Mouse (Mus musculus) urinary bladder, postnatal 14 days (tissue): ENCODE data around the gene Cfl1.

Source experiments
- DNase-seq: peaks from one replicate; pipeline ENCODE4 v3.0.0; 2021; ENCODE audit warnings: low spot score

Gene Cfl1

GRCm38 (mm10) chr19:5465037-5465436 is 25.2 kb upstream of the Cfl1 start:
- no peak for DNase-seq

DNA sequence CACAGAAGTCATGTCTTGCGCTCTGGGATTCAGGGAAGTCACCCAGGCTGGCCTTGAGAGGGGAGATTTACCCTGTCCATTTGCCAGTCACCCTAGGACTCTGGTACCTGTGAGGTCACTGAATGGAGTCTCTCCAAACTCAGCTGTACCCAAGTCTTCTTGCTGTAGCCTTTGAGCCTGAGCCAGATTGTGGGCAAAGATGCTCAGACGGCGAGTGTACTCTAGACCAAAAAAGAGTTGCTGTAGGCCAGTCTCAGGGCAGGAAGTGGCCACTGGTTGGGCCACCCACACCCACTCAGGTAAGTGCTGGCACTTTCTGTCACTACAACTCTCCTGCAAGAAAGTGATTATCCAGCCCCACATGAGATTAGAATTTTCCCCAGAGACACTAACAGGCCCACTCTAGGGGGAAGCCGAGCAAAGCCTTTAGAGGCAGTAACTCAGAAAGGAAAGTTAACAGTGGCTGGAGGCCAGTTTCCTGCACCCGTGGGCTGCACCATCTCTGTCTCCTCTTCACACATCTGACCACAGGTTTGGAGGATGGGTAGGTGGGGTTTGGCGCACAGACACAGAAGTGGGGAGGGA is 23.2 kb upstream of the Cfl1 start:
- DNase-seq: no peak

DNA sequence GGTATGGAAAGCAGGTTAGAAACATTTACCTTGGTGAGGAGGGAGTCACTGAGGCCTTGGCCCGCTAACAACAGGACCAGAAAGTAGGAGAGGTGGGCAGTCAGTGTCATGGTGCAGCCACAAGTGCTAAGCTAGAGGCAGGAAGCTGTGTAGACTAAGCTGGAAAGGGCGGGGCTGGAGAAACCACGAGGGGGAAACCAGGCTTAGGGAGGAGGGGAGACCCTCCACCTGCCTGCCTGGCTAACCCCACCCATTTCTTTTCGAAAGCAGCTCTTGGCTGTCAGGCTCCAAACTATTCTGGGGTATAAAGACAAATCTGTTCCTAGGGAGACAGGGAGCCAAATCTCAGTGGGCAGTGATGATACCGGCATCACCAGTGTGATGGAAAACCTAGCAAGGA is 21.9 kb upstream of the Cfl1 start, which contains the start of gene Ctsw:
Ctsw (minus strand) TSS at position 134 of the 400 bp plus-strand sequence.
- no peak for DNase-seq

DNA sequence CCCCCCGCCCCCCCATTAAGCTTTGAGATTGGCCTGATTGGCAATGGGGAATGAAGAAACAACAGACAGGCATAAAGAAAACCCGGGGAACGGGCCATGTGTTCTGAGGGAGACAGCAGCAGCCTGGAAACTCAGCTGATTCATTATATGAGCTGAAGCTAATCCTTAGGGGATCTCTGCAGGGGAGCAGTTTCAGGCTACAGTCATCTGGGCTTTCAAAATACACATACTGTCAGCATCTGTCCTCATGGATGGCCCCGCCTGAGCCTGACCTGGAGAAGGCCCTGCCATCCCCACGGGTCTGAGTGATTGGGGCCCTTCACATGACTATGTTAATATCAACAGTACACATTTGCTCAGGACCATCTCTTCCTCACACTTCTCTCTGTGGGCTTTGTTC is 18.4 kb upstream of the Cfl1 start:
- DNase-seq: no peak

DNA sequence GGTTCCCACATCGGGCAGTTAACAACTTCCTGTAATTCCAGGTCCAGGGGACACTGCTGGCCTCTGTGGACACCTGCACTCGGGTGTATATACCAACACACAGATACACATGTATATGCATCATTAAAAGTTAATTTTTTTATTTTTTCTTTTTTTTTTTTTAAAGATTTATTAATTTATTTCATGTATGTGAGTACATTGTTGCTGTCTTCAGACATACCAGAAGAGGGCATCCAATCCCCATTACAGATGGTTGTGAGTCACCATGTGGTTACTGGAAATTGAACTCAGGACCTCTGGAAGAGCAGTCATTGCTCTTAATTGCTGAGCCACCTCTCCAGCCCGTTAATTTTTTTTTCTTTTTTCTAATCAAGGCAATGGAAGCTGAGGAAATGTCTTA is 17.4 kb upstream of the Cfl1 start:
- no peak for DNase-seq

- peak; percentile 89 for DNase-seq
Observed at GRCm38 (mm10) chr19:5473720-5474119, 16.5 kb upstream of the Cfl1 start, which contains the start of gene Efemp2. Efemp2 (plus strand) TSS chr19:5473954.

DNA sequence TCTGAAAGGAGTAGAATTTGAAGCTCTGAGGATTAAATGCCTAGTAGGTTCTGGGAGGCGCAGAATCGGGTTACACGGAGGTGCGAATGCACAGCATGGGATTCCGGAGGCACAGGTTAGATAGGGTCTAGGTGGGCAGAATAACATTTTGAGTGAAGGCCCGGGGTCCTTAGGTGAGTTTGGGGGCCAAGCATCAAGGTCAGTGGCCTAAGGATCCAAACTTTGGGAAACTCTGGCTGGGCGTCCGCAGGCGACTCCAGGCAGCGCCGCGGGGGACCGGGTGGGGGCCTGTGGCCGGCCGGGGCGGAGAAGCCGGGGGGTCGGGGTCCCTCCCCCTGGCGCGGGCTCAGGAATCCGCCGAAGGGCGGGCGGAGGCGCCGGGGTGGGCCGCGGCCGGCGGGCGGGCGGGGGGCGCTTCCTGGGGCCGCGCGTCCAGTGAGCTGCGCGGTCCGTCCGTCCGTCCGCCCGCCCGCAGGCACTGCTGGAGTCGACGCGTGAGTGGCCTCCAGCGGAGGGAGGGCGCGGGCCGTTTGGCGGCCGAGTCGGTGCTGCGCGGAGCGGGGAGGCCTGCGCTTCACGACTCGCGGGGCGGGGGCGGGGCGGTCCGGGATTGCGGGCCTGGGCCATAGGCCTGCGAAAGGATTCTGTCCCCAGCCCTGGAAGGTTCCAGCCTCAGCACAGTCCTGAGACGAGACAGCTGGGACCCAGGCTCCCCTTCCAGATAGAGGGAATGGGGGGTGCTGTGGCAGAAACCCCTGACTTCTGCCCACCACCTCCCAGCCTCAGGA is 15.8 kb upstream of the Cfl1 start:
- peak; percentile 49 for DNase-seq

GRCm38 (mm10) chr19:5475069-5475714 is 15.1 kb upstream of the Cfl1 start:
- no peak for DNase-seq

DNA sequence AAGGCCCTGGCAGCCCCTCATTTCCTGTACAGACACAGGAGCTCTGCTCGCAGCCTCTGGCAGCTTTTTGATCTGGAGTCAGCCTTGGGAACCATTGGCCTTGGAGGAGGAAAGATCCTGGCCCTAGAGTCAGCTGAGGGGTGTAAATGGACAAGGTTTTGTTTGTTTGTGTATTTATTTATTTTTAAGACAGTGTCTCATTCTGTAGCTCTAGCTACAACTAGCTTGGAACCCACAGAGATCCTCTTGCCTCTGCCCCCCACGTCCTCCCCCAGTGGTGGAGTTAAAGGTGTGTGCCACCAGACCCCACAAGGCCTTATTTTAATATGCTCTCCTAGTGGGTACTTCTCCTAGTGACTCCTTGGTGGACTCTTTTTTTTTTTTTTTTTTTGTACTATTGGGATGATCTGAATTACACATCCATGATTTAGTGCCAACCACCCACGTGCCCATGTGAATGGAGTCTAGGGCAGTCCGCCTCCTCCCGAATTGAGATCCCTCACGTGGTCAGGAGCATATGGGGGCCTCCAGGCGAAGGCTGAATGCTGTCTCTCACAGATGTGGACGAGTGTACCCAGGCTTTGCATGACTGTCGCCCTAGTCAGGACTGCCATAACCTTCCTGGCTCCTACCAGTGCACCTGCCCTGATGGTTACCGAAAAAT is 13.1 kb upstream of the Cfl1 start:
- no peak for DNase-seq

GRCm38 (mm10) chr19:5477668-5478300 is 12.5 kb upstream of the Cfl1 start:
- no peak for DNase-seq

GRCm38 (mm10) chr19:5480016-5480415 is 10.2 kb upstream of the Cfl1 start:
- no peak for DNase-seq

- no peak for DNase-seq
Observed at GRCm38 (mm10) chr19:5481398-5481797, 8.9 kb upstream of the Cfl1 start.

- no peak for DNase-seq
Observed at GRCm38 (mm10) chr19:5483386-5484359, 6.6 kb upstream of the Cfl1 start.

GRCm38 (mm10) chr19:5484496-5484895 is 5.8 kb upstream of the Cfl1 start:
- no peak for DNase-seq

DNA sequence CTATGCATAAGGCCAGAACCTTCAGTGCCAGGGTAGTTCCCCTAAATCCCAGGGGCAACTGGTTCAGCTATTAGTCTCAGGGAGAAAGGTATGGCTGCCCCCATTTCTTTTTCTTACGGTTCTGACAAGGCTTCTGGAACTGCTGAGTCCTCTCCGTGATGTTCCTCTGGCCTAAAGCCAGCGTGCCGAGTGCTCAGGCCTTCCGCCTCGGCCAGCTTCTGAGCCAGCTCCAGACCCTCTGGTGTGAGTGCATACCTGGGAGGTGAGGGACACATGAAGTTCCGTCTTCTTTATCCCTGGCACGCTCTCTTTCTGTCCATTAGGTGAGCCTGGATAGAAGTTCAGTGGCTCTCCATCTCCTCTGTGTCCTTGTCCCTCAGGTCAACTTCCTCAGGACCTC is 4.9 kb upstream of the Cfl1 start:
- DNase-seq: no peak

DNA sequence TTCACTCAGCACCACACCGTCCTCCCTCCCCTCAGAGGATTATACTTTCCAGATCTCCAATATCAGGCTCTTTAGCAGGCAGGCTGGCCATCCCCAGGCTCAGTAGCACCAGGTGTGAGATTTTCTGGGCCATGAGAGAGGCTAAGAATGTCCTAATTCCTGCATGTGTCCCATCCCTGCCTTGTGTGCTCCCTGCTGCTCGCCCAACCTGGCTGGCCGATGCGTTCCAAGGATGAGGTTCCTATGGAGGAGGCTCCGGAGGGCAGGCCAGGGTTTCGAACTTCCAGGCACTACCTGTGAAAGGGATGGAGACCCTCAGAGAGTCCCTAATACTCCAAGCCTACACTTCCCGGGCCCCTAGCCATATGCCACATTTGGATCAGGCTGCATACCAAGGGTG is 4.4 kb upstream of the Cfl1 start:
- DNase-seq: no peak

DNA sequence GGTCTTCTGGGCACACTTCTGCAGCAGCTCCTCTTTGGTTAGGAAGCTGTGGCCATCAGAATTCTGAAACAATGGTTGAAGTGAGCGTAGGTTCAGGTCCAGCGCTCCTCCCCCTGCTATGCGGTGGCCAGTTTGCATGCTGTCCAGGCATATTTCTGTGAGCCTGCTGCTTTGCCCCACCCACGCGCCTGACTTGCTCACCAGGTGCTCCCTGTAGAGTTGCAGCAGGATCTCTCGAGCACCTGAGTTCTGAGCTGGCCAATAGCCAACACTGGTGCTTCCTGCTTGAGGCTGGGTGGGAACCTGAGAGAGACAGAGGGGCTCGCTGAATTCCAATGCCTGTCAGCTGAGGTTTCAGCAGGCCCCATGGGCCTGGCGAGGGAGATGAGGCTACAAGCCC is 4.0 kb upstream of the Cfl1 start:
- DNase-seq: peak; percentile 50

DNA sequence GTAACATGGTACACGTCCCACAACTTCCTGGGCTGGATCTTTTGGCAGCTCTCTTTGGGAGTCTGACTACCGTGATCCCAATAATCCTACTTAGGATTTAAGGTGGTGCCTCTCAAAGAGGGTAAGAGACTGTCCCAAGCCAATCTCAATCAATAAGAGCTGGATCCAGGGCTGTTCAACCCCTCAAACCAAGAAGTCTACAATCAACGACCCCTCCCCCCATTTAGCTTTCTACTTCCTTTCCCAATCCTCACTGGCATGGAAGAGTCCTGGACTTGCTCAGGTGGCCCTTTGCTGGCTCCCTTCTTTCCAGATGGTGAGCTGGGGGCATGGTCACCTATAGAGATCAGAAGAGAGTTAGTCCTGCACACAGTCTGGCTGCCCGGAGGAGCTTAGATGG is 3.5 kb upstream of the Cfl1 start:
- DNase-seq: no peak

GRCm38 (mm10) chr19:5487768-5488550 is 2.3 kb upstream of the Cfl1 start, which contains the start of gene Mus81:
Mus81 (minus strand) TSS chr19:5488402.
- DNase-seq: peak; percentile 97
